Mouse (Mus musculus) ovary, postnatal 36 days (tissue): Measurements from ENCODE around the gene Aldh3a1.

Experiments
- DNase-seq: peaks from one replicate; pipeline ENCODE4 v3.0.0; 2022; ENCODE audit warnings: low spot score, mixed read lengths

Aldh3a1 gene

DNA sequence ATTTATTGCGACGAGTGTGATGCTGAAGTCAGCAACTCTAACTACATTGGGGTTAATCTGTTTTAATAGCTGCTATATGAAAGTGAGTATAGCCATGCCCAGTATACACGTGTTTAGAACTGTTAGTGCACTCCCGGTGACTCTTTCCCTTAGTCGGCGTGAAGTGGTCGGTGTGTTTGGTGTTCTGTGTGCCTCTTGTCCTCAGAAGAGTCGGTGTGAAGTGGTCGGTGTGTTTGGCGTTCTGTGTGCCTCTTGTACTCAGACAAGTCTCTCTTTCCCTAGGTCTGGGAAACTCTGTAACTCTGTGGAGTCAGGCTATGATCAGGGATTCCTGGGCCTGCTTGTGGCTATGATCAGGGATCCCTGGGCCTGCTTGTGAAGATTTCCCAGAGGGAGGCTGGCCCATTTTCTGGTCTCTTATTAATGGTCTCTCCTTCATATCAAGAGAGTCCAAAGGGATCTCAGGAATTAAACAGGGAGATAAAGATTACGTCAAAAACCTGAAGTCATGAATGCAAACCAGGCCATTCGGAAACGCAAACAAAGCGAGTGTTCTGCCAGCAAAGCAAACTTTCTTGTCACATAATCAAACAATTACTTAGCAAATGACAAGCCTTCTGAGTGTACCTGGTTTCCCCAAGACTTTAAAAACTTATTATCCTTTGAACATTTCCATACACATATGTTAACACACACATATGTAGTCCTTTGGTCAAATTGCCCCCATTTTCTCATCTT is 10.6 kb upstream of the Aldh3a1 start:
- DNase-seq: no peak

DNA sequence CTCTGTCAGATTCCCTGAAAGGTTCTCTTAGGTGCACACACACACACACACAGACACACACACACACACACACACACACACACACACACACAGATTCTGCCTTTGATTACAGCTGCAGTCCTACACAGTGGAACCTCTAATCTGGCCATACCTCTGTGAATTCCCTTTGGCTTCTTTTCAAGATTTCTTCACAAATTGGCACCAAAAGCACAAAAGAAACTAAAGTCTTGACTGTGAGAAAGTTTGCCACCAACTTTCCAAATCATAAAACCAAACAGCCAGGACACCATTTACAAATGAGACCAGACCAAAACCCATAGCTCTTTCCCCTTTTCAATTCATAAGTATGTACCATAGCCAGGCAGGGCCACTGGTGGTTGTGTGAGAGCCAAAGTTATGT is 9.4 kb upstream of the Aldh3a1 start:
- DNase-seq: no peak

DNA sequence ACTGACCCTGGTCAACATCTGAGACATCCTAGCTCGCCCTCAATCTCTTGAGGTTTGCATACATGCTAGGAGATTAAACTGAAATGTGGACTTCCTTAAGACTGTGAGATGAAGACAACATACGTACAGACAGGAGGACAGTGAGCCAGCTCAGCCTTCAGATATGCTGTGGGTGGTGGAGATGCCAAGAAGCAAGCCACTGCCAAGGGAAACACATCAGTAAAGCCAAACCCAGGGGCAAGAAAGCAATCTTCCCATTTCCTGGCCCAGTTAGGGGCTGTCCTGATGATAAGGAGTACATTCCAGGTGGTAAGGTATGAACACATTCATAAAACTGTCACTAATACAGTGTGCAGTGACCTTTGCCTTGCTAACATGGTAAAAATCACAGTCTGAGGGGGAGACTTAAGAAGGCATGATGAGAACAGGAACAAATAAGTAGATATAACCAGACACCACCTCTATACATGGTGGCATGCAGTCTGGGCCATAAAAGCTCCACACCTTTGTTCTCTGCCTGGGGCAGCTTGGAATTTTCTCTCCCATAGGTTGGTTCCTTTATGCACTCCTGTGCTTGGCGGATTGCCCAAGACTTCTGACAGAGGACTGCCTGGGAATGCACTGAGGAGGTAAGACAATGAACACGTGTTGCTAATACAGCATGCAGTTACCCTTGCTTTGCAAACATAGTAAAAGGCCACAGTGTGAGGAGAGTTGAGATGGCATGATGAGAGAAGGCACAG is 7.5 kb upstream of the Aldh3a1 start:
- DNase-seq: no peak

DNA sequence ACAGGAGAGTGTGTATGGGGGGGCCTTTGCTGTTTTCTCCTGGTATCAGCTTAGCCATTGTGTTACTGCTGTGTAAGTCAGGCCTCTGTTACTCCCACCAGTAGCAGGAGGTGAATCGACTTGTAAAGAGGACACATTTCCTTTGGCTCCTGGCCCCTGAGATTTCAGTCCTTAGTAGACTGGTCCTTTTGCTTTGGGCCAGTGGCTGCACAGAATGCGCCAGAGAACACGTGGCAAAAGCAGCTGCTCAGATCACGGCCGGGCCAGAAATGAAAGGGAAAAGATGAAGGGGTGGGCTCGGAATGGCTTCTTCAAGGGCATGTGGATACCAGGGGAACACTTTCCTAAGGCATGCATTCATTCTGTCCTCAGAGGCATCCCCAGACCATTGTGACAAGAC is 5.2 kb upstream of the Aldh3a1 start:
- no peak for DNase-seq

GRCm38 (mm10) chr11:61202810-61203209 is 4.5 kb upstream of the Aldh3a1 start:
- DNase-seq: no peak

GRCm38 (mm10) chr11:61205167-61205950 is 2.0 kb upstream of the Aldh3a1 start:
- no peak for DNase-seq

DNA sequence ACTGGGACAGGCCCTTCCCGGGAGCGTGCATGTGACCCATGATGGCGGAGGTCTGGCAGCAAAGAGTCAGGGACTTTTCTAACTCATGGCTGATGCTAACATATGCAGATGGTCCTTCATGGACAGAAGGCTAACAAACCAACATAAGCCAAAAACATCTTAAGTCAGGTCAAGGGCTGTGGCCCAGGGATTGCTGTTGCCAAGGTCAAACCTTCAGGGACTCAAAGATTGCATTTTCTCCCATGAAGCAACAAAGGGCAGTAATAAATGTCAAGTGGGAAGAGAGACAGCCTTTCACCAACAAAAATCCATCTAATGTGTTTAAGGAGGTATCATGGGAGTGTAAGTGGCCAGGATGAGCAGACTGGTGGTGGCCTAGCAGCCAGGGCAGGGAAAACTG is 1.2 kb upstream of the Aldh3a1 start:
- DNase-seq: no peak

GRCm38 (mm10) chr11:61208316-61208715 is 979 bp downstream of the Aldh3a1 start:
- no peak for DNase-seq

DNA sequence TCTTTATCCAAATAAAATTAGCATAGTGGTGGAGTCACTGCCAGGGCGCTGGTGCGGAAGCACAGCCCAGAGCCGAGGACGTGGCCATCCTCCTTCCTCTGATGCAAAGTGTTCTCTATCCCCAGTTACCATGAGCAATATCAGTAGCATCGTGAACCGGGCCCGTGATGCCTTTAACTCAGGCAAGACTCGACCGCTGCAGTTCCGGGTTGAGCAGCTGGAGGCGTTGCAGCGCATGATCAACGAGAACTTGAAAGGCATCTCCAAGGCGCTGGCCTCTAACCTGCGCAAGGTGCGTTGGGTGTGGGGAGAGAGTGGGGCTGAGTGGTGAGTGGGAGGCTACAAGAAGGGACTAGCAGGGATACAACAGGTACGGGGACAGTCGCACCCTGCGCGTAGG is 4.8 kb downstream of the Aldh3a1 start:
- no peak for DNase-seq

- no peak for DNase-seq
Measured at GRCm38 (mm10) chr11:61215936-61216335, 8.6 kb downstream of the Aldh3a1 start.

DNA sequence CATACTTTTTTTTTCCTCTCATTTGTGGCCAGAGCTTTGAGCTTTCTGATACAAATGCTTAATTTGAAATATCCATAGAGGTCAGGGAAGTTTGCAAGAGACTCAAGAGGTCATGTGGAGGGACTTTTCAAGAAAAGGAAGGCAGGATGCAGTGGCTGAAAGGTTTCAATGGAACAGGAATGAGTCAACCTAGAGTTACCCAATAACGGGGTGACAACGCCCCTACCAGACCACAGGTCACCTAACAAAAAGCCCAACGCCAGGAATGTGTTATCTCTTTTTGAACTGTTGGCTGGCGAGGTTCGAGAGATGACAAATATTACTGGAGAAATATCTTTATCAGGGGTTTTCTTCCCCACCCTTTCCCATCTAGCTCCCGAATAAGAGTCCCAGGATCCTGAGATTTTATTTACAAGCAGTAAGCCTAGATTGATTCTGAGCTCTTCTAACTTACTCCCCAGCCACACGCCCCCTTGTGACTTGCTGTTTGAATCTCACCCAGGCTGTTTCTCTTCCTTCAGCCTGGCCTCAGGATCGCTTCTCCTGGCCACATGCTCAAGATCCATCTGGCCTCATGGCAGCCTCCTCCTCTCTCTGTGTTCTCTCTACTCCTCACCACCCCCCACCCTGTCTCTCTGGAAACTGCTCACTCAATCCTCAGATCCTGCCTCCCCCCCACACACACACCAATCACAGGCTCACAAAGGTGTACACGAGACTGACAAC is 13.0 kb downstream of the Aldh3a1 start:
- no peak for DNase-seq

GRCm38 (mm10) chr11:61222007-61222406 is 14.7 kb downstream of the Aldh3a1 start:
- no peak for DNase-seq

DNA sequence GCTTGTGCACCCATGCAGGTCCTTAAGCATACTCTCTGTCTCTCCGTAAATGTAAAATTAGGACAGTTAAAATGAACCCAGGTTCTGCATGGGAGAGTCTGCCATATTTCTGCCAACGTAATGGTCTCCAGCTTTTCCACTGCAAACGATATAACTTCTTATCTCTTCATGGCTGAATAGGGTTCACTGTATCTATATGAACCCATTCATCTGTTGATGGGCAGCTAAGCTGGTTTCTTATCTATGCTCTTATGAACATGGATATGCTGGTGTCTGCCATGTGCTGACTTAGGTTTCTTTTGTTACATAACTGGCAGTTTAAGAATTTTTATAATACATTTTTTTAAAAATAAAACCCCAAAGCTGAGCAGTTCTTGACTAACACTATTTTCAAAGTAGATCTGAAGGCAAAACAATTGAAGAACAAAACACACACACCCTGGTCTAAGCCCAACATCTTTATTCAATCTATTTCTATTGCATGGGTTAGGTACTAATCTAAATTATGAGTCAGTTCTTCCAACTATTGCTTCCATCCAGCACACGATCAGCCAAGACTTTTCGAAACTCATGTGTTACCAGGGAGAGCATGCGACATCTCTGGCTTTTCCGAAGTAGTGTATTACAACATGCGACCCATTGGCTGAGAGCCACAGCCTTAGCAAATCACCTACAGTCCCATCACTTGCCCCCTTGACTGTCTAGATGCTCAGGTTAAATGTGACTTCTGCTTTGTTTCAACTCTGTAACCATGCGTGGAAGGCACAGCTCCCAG is 15.8 kb downstream of the Aldh3a1 start:
- no peak for DNase-seq

- no peak for DNase-seq
Measured at GRCm38 (mm10) chr11:61224234-61224744, 17.0 kb downstream of the Aldh3a1 start.

DNA sequence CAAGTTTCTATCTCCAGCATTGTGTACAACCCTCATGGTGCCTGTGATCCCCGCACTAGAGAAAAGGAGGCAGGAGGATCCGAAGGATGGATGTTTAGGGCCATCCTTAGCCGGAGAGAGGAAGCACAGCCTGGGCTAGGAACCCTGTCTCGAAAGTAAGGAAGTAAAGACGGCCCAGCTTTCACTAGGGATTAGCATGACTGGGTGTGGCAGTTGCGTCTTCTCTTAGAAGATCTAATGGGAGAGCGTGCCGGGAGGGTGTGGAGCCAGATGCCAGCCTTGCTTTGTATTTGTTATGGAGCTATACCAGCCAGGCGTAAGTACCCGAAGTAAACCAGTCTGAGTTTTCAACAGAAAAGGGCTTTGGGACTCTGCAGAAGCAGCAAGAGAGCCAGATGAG is 17.6 kb downstream of the Aldh3a1 start:
- no peak for DNase-seq

GRCm38 (mm10) chr11:61225511-61225910 is 18.2 kb downstream of the Aldh3a1 start:
- no peak for DNase-seq

- DNase-seq: no peak
Measured at GRCm38 (mm10) chr11:61225941-61226412, 18.6 kb downstream of the Aldh3a1 start.

DNA sequence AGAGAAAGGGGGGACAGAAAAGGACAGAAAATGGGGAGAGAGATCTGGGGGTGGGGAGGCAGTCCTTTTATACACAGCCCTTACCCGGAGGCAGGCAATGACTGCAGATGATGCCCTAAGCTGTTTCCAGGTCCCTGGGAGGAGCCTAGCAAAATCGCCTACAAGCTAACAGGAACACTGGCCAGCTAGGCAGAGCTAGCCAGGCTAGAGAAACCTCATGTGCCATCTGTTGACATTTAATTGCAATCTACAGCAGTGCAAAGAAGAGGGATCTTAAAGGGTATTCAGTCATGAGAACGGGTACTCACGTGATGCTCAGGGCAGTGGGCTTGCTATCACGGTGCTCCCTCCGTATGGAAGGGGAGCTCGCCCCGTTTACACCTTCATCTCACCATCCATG is 20.5 kb downstream of the Aldh3a1 start:
- no peak for DNase-seq

DNA sequence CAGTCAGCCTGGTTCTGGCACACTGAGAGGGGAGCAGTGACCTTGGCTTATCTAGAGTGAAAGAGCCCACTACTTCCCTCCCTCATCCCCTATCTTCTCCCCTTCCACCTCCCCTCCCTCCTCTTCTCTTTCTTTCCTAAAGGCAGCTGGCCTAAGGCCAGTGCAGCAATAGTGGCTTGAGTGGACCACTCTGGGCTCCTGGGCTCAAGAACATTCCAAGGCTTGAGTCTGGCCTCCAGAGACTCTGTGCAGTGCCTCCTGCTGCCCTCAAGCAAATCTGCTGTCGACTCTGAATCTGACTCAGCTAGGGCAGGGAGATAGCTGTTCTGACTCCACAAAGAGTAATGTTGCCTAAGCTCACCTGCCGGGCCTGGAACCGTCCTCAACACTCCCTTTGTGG is 21.1 kb downstream of the Aldh3a1 start:
- no peak for DNase-seq

GRCm38 (mm10) chr11:61231329-61231728 is 24.0 kb downstream of the Aldh3a1 start:
- DNase-seq: peak; percentile 67

GRCm38 (mm10) chr11:61234174-61234573 is 26.8 kb downstream of the Aldh3a1 start:
- no peak for DNase-seq
